Mouse (Mus musculus): ENCODE results near the gene Cbx7.

DNA sequence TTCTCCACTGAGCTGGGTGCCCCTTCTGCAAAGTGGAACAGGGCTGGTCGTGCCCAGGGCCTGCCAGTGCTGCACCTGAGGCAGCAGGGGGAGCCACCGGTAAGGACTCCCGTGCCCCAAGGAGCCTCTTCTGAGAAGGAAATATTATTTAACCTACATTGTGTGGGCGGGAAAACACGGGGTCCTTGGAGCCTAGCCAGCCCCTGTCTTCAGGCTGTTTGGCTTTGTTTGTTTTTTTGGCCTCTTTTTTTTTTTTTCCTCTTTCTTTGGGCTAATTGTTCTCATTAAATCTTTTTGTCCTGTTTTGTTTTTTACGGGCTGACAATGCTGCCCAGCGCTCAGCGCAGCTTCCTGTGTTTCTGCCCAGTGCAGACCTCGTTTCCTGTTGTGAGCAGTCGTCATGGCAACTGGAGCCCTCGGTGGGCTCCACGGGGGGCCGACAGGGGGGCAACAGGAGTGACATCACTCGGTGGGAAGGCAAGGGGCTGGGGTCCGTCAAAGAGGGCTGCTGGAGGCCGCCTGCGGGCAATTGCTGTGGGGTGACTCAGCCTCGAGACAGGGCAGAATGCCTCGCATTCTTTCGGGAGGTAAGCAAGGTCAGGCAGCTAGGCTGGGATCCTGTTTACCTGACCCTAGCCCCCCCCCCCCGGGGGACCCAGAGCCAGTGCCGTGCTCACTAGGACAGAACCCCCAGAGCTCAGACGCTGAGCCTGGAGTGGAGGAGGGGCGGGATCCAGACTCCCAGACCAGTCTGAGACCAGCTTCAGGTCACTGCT is 20.5 kb downstream of the Cbx7 start:
- no peak for TF ChIP-seq CHD2 (IDR thresholded peaks at IDR 0.05; ENCODE audit: low read length)
- TF ChIP-seq RAD21 (IDR thresholded peaks at IDR 0.05; ENCODE audit: low read depth, low read length), result peak; percentile 71
- peak in 1 of 2 experiments; percentile 77; a peak in 2 of 4 replicates for TF ChIP-seq CTCF (conservative IDR thresholded peaks at IDR 0.05 in 1 of 2, IDR thresholded peaks at IDR 0.05 in 1 of 2; ENCODE audit: low read depth in 2 of 2, low read length in 2 of 2)
- TF ChIP-seq ZMIZ1 (IDR thresholded peaks at IDR 0.05; ENCODE audit: low read depth, low read length), result no peak
- no peak for TF ChIP-seq POLR2A (IDR thresholded peaks at IDR 0.05; ENCODE audit: low read depth, low read length)
- no peak for TF ChIP-seq MAX (IDR thresholded peaks at IDR 0.05; ENCODE audit: low read length)
- no peak for TF ChIP-seq ZC3H11A (IDR thresholded peaks at IDR 0.05; ENCODE audit: low read depth, low read length)
- TF ChIP-seq USF2 (conservative IDR thresholded peaks at IDR 0.05; ENCODE audit: low read depth, low read length), result no peak
- no peak for TF ChIP-seq USF1 (IDR thresholded peaks at IDR 0.05; ENCODE audit: low read depth, low read length)
